Mouse (Mus musculus) CH12.LX (cell line): ENCODE measurements around the gene Spata13.

Experiments used
- CTCF ChIP-seq, 2 experiments: IDR thresholded peaks in 1 of 2; conservative IDR thresholded peaks in 1 of 2; 2 replicates each; pipeline ENCODE4 v1.5.1; 2011 to 2012; ENCODE audit warnings: low read depth in 2 of 2, low read length in 2 of 2, improper control_type of control experiment in 1 of 2, inconsistent platforms in 1 of 2, mild to moderate bottlenecking in 1 of 2, moderate library complexity in 1 of 2
- HCFC1 ChIP-seq: IDR thresholded peaks from 2 replicates; pipeline ENCODE4 v1.6.1; 2012; ENCODE audit warnings: low read depth, mild to moderate bottlenecking, inconsistent platforms, low read length, improper control_type of control experiment
- NRF1 ChIP-seq: IDR thresholded peaks from 2 replicates; pipeline ENCODE4 v1.6.1; 2014; ENCODE audit warnings: low read depth, mild to moderate bottlenecking, inconsistent platforms, low read length, improper control_type of control experiment, moderate library complexity
- POLR2A ChIP-seq: IDR thresholded peaks from 2 replicates; pipeline ENCODE4 v1.6.1; 2011; ENCODE audit warnings: low read depth, mild to moderate bottlenecking, improper control_type of control experiment, low read length
- RAD21 ChIP-seq: IDR thresholded peaks from 2 replicates; pipeline ENCODE4 v1.6.1; 2011; ENCODE audit warnings: low read depth, mild to moderate bottlenecking, low read length, improper control_type of control experiment, moderate library complexity
- TCF12 ChIP-seq: IDR thresholded peaks from 2 replicates; pipeline ENCODE4 v1.6.1; 2014; ENCODE audit warnings: low read depth, mild to moderate bottlenecking, inconsistent platforms, low read length, improper control_type of control experiment
- ZMIZ1 ChIP-seq: IDR thresholded peaks from 2 replicates; pipeline ENCODE4 v1.6.1; 2012; ENCODE audit warnings: low read depth, mild to moderate bottlenecking, inconsistent platforms, low read length, improper control_type of control experiment
- ZNF384 ChIP-seq: IDR thresholded peaks from 2 replicates; pipeline ENCODE4 v1.6.1; 2012; ENCODE audit warnings: low read depth, low read length, improper control_type of control experiment, inconsistent platforms

- TF ChIP-seq RAD21 (no peak), POLR2A (no peak), HCFC1 (no peak), CTCF (conservative IDR thresholded peaks at IDR 0.05 in 1 of 2, IDR thresholded peaks at IDR 0.05 in 1 of 2; ENCODE audit: low read depth in 2 of 2, low read length in 2 of 2) (no peak), NRF1 (no peak), ZMIZ1 (no peak), TCF12 (no peak), ZNF384 (no peak)
Observed at GRCm38 (mm10) chr14:60636608-60636980, 2.8 kb downstream of the Spata13 start.
